Mouse (Mus musculus): Measurements from ENCODE around the gene Lypla2. TPM values are rescaled to one million over a fixed set of nuclear protein-coding genes. Genes with fewer than 3 reads are reported as not detected.

Gene Lypla2
- total RNA-seq, 2 experiments from 2014 or later = 22.8 to 27.2 TPM

- intact Hi-C loops (cut with DNase I) = no loop called here
- no peak for DNase-seq
These were observed 3.7 kb upstream of the Lypla2 start for GRCm38 (mm10) chr4:135976146-135976545.

GRCm38 (mm10) chr4:135972911-135973811 is 735 bp upstream of the Lypla2 start:
- intact Hi-C loops (cut with DNase I) = no loop called here
- DNase-seq = no peak

- intact Hi-C loops (cut with DNase I) = no loop called here
- no peak for DNase-seq
These were observed 446 bp downstream of the Lypla2 start for GRCm38 (mm10) chr4:135971805-135972555.

- DNase-seq = no peak
- intact Hi-C loops (cut with DNase I) = no loop called here
These were observed 1.8 kb downstream of the Lypla2 start for GRCm38 (mm10) chr4:135970585-135970984.

GRCm38 (mm10) chr4:135969070-135969750 is 3.2 kb downstream of the Lypla2 start:
- DNase-seq = no peak
- intact Hi-C loops (cut with DNase I) = no loop called here

GRCm38 (mm10) chr4:135968271-135968869 is 4.1 kb downstream of the Lypla2 start:
- DNase-seq = no peak
- intact Hi-C loops (cut with DNase I) = no loop called here

GRCm38 (mm10) chr4:135967086-135967760 is 5.2 kb downstream of the Lypla2 start:
- intact Hi-C loops (cut with DNase I) = no loop called here
- DNase-seq = no peak

GRCm38 (mm10) chr4:135966283-135966682 is 6.1 kb downstream of the Lypla2 start:
- intact Hi-C loops (cut with DNase I) = no loop called here
- no peak for DNase-seq

- intact Hi-C loops (cut with DNase I) = no loop called here
- no peak for DNase-seq
These were observed 7.3 kb downstream of the Lypla2 start for GRCm38 (mm10) chr4:135965113-135965512.

- intact Hi-C loops (cut with DNase I) = no loop called here
These were observed 8.0 kb downstream of the Lypla2 start for GRCm38 (mm10) chr4:135964426-135964825.

GRCm38 (mm10) chr4:135963457-135964193 is 8.8 kb downstream of the Lypla2 start, which contains the start of gene Gale:
Gene Gale, plus strand, starts transcription at chr4:135963727.
- intact Hi-C loops (cut with DNase I) = no loop called here

More at GRCm38 (mm10) chr4:135964426-135964825, 8.0 kb downstream of the Lypla2 start:
- DNase-seq = no peak

GRCm38 (mm10) chr4:135962946-135963345 is 9.5 kb downstream of the Lypla2 start:
- intact Hi-C loops (cut with DNase I) = no loop called here
- no peak for DNase-seq

More at GRCm38 (mm10) chr4:135963457-135964193, 8.8 kb downstream of the Lypla2 start, which contains the start of gene Gale:
- DNase-seq = peak; percentile 86 to 93

- intact Hi-C loops (cut with DNase I) = no loop called here
- DNase-seq = no peak
These were observed 10.2 kb downstream of the Lypla2 start for GRCm38 (mm10) chr4:135962198-135962597.

- intact Hi-C loops (cut with DNase I) = no loop called here
- no peak for DNase-seq
These were observed 10.7 kb downstream of the Lypla2 start for GRCm38 (mm10) chr4:135961709-135962108.

- intact Hi-C loops (cut with DNase I) = no loop called here
- DNase-seq = peak; percentile 67 to 74
These were observed 11.7 kb downstream of the Lypla2 start for GRCm38 (mm10) chr4:135960717-135961116.

- no peak for DNase-seq
- intact Hi-C loops (cut with DNase I) = no loop called here
These were observed 14.1 kb downstream of the Lypla2 start for GRCm38 (mm10) chr4:135958354-135958753.

- DNase-seq = no peak
- intact Hi-C loops (cut with DNase I) = no loop called here
These were observed 16.5 kb downstream of the Lypla2 start for GRCm38 (mm10) chr4:135955886-135956285.

- peak; percentile 56 to 72 for DNase-seq
- intact Hi-C loops (cut with DNase I) = no loop called here
These were observed 18.2 kb downstream of the Lypla2 start for GRCm38 (mm10) chr4:135954241-135954640.

GRCm38 (mm10) chr4:135953179-135953578 is 19.2 kb downstream of the Lypla2 start:
- DNase-seq = no peak
- intact Hi-C loops (cut with DNase I) = no loop called here

Measured in gastrocnemius, postnatal 36 days (tissue).